Mouse (Mus musculus): ENCODE results near the gene Slit3.

Slit3 gene

DNA sequence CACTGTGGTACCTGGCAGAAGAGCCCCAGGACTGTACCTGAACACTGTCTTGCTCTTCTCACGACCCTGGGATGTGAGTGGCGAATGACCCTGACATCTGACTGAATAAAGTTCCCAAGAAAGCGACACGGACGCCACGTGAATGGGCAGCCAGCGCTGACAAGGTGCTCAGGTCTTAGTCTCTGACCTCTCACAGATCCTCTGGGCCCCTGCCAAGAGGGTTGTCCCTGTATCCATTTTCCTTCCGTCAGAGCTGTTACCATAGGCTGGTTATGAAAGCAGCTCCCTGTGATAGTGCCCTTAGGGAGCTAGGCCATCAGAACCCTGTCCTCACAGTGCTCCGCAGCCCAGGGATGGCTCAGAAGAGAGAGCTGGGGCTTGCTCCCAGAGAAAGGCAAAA, 149.4 kb downstream of the Slit3 start:
- in situ Hi-C loops (cut with MseI, MboI), result no loop called here

DNA sequence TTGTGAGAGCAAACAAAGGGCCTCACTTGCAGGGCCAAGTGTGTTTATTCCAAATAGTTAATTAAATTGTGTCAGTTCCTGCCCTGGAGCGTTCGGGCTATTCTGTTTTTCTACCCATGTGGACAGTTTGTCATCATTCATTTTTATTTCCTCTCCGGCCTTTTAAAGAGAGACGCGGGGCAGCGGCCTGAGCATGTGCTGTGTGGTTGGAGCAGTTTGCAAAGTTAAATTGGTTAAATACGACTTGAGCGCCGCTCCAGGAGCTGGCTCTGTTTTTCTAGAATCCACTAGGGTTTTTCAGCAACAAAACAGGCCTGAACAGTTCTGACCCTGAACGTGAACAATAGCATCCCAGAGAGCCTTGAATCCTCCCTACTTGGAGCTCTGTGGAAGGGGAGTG, 152.4 kb downstream of the Slit3 start:
- in situ Hi-C loops (cut with MseI, MboI), result no loop called here

DNA sequence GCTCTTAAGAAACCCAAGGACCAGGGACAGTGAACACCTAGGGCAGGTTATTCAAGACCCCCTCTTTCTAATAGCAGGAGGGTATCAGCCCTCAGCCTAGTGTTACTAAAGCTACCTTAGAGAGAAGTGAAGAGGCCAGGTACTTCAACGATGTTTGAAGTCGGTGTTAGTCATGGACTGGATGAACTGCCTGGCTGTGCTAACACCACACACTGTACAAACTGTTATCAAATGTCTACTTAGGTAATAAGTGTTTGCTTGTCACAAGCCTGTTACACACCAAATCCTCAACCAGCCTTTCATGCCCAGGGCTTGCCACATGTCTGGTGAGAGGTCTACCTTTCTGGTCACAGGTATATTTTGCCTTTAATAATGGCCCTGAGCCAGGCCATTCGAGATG, 153.0 kb downstream of the Slit3 start:
- in situ Hi-C loops (cut with MseI, MboI), result no loop called here

DNA sequence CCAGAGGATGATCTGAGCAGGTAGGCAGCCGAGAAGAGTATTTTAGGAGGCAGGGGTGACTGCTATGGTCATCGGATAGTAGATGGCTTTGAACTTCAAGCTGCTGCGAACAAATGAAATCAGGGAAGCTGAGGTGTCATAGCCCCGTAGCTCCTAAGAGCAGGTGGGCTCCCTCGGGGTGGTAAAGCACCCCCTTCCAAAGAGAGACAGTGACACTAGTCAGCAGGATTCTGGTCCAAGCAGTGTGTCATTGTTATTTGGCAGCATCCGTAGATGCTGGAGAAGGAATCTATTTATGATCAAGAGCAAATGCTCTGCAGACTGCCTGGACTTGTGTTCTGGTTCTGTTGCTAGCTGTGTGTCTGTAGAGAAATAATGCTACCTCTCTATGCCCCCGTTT, 154.3 kb downstream of the Slit3 start:
- in situ Hi-C loops (cut with MseI, MboI), result no loop called here

DNA sequence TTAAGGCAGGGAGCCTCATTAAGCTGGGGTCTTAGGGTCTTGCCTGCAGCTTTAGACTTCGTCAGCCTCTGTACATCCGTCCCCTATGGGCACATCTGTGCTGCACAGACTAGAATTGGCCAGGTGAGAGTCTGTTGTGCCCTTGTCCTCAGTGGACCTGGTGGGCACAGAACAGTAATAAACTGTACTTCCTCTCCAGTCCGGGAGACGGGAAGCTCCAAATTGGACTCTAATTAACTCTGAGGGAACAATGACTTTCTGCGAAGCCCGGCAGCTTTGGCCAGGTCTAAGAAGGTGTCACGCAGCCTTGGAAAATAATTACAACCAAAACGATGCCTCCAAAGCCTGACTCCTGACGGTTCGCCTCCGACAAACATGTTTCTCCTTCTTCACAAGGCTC, 155.0 kb downstream of the Slit3 start:
- in situ Hi-C loops (cut with MseI, MboI), result no loop called here

DNA sequence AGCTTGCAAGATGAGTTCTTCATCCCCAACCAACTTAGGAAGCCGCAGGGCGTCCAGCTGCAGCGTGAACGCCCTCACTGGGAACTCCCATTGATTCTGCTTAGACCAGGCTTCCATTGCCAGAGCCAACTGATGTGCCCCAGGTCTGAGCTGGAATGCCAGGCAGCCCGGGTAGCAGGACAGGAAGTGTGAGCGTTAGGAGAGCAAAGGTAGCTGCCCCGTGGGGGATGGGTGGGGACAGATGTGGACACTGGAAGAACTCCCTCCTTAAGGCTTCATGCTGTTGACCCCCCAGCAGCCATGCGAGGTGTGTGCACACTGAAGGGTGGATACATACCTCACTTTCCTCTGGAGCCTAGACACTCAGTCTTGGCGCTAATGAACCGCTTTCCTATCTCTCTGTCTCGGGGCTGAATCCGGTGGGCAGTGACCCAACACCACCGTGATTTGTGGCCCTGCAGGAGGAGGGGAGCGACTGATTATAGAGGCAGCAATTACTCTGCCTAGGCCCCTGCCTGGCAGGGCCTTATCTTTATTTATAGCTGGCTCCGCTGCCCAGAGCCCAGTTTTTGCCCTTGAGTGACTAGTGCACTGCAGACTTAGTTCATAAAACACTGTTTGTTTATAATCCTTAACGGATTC, 157.2 kb downstream of the Slit3 start:
- in situ Hi-C loops (cut with MseI, MboI), result no loop called here

DNA sequence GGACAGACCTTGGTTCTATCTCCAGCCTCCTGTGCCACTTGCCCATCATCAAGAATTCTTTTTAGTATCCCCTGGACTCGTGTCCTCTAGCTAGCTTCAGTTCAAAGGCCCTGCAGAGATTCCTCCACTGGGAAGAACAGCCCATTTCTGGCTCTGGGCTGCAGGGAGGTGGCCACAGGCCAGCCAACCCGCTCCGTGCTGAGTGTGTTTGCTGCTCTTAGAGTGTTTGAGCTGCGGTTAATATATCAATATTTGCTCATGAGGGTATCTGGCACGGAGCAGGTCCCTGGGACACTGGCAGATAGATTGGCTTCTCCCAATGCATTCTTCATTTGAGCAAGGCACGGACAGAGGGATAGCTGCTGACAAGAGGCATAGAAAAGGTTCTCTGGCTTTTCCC, 159.8 kb downstream of the Slit3 start:
- in situ Hi-C loops (cut with MseI, MboI), result no loop called here

DNA sequence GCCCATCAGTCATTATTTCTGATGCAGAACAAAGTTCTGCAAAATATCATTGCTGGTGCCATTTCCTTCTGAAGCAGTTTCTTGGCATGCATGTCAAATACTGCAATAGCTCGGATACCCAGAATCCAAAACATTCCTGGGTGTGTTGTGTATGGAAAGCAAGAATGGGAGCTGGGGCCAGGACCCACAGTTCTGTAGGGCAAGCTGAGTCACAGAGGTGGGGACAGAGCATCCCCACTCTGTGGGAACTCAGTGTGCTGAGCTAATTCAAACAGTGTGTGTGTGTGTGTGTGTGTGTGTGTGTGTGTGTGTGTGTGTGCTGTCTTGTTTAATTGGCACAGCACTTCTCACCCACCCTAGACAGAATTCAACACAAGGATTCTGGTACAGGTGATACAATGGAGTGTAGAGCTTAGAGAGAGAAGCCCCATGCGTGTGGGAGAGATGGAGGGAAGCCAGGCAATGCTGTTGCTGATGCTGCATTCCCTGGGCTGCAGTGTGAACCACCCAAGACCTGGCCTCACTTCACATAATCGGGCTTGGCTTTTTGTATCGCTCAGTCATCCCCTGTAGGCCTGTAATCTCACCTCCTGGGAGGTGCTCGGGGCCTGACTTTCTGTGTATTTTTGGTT, 161.1 kb downstream of the Slit3 start:
- in situ Hi-C loops (cut with MseI, MboI), result no loop called here

DNA sequence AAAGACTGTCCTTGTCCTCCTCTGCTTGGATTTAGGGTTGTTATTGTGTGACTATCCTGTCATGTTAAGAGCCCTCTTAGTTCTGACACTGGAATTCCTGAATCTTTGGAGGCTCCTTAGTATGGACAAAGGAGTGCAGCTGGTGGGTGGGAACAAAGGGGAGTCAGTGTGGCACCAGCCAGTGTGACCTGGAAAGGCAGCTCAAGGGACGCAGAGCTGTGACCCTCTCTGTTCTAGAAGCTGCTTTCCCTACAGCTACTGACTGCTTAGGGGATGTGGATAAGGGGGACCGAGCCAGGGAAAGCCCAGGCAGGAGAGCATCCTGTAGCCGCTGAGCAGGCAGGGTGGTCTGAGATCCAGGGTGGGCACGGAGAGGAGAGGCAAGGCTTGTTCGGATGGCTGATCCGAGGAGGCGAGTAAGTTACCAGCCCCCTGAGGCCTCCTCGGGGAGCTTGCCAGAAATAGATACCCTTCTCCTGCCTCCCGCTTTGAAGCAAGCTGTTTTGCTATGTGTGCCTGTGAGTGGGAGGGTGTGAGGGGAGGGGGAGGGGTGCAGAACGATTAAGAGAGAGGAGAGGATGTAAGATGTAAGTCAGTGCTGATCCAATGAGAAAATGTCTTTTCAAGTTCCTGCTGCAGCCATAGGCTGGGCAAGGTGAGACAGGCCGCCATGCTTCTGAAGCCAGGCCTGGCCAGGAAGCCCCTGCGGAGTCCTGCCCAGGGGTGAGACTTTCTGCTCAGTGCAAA, 162.0 kb downstream of the Slit3 start:
- in situ Hi-C loops (cut with MseI, MboI), result no loop called here

DNA sequence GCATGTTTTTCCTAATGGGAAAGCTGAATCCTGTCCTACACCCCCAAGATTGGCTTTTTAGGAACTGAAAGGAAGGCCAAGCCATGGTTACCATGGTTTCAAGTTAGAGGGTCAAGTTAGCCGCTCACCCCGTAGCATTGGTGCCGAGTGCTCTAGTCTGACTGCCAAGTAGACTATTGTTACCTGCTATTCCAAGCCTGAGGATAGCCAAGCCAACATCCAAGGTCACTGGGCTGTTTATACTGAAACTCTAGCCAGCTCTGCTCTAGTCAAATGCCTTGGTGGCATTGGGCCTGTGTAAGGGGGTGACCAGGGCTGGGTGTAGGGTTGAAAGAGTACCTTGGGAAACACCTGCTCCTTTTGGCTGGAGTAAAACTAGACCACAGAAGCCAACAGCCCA, 162.7 kb downstream of the Slit3 start:
- in situ Hi-C loops (cut with MseI, MboI), result no loop called here

DNA sequence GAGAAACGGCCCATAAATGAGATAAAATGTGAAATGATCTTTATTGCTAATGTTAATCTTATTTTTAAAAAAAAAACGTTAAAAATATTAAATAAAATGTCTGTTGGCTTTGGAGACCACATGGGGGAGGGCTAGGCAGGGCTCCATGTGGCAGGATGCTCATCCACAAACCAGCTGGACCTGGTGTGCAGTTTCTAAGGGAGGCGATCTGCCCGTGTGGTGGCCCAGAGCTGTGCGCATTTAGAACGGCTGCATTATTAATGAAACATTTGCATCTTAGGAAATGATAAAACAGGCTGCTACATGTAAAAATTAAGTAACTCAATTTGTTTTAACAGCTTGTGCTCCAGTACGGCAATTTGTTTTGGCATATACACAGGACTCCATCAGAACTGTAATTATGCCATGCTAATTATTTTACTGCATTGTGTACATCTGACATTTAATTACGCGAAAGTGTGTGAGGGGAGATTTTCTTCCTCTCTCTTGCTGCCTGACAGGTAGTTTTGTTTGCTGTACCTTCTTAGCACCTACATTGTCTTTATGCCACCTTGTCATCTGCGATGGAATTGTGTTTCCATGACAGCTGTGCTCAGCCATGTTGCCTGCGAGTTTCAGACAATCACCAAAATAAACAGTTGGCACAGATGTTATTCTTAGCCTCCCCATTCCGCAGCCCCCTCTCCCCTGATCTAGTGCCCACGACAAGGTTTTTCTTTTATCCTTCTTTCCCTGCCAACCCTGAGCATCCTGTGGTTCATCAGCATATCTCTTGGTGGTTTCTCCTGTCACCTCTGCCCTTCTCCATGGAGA, 165.8 kb downstream of the Slit3 start:
- in situ Hi-C loops (cut with MseI, MboI), result no loop called here

DNA sequence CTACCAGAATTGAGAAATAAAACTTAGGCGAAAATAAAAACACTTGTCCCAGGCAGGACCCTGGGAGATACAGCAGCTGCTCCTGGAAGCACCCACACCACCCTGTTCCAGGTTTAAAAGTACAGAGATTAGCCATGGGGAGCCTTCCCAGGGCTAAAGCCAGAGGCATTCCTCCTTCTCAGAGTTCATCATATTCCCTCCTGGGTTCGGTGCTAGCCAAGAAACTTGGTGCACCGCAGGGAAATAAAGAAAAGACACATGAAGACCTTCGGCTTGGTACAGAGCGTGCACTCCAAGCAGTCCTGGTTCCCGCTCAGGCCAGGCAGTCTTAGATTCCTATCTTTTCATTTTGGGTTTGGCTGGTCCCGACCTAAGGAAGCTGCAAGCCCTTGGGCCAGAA, 167.0 kb downstream of the Slit3 start:
- in situ Hi-C loops (cut with MseI, MboI), result no loop called here

DNA sequence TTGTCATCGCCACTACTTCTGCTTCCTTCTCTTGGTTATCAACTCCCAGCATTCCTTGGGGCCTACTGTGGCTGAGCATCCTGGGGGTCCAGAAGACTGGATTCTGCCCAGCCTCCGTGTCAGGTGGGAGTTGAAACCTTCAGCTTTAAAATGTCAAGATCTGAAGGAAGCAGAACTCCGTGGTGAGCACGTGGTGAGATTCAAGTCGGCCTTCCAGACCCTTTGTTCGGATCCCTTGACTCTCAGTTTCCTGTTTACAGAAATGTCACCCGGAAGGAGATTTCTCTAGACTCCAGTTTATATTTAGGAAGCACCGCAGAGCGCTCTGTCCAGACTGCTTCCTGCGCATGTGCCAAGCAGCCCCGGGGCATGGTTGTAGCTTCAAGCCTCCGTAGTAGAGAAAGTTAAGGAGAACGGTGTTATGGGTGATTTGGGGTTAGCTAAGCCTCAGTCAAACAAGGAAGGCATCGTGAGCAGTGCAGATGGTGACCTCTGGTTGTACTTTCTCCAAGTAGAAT, 167.8 kb downstream of the Slit3 start:
- in situ Hi-C loops (cut with MseI, MboI), result no loop called here

DNA sequence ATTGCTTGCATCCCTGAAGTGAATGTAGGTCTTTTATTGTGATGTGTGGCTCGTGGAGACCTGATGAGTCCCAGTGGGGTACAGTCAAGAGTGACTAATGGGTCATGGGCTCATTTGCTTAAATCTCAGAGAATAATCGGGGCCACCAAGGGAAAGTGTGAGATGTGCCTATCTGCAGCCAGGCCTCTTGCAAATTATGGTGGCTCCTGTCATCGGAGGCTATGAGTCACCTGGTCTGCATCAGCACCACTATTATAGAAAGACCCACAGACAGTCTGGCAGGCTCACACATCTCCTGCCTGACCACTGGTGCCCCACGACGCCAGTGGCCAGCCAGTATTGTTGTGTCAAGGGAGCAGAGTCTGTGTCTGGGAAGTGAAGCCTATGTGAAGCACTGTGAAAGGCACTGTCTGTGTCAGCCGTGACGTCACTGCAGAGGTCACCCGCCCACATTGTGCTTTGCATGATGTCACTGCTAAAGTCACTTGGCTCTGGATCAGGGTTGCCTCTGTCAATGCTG, 171.3 kb downstream of the Slit3 start:
- in situ Hi-C loops (cut with MseI, MboI), result no loop called here

DNA sequence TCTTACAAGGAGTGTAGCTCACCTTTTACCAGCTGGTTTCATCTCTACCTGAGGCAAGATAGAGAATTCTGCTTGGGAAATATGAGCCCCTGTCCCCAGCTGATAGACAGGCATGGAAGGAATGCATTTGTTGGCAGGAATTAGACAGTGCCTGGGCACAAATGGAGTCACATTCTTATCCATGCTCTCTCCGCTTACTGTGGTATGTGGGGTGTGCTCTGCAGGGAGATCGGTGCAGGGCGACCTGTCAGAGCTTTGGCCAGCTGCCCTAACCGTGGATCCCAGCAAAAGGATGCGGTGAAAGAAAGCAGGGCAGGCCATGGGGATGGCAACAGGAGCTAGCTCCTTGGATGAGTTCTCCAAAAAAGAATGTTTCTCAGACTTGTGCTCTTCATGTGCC, 172.2 kb downstream of the Slit3 start:
- in situ Hi-C loops (cut with MseI, MboI), result no loop called here

DNA sequence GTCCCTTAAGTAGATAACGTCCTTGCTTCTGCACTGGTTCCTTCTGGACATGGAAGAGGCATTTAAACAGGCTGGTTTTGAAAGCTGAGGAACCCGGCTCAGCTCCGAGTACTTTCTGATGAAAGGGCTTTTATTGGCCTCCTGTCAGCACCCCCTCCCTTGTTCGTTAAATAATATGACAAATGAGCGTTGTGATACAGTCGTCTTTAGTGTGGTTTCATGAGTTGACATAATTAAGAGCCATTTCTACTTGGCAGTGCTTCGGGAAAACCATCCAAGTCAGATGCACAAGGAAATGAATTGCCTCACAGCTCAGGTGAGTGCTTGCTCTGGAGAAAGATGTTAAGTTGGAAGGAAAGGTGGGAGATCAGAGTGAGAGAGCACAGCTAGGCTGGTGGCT, 173.6 kb downstream of the Slit3 start:
- in situ Hi-C loops (cut with MseI, MboI), result no loop called here

DNA sequence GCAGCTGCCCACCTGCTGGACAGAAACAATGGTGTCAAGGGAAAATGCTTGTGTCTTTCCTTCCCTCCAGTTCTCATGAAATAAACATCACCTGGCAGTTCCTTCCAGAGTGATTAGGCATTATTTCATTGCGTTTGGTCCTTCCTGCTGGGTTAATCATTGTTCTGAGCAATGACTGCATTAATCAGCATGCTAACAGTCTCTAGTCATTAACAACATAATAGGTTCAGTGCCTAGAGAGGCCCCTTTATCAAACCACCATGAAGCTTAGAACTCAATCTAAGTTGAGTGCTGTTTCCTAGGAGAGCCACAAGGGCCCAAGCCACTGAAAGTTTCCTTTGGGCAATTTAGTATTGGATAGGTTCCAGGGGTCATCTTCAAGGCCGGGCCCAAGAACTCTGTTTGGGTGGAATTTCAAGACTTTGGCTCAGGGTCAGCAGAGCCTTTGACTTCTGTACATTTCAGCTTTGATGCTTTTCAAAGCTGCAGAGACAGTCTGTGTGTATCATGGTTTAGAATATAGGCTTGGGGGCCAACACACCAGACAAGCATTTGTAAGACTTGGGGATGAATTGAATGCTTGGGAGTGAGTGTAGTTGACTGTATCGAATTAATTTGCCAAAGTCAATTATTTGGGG, 174.3 kb downstream of the Slit3 start:
- in situ Hi-C loops (cut with MseI, MboI), result no loop called here

DNA sequence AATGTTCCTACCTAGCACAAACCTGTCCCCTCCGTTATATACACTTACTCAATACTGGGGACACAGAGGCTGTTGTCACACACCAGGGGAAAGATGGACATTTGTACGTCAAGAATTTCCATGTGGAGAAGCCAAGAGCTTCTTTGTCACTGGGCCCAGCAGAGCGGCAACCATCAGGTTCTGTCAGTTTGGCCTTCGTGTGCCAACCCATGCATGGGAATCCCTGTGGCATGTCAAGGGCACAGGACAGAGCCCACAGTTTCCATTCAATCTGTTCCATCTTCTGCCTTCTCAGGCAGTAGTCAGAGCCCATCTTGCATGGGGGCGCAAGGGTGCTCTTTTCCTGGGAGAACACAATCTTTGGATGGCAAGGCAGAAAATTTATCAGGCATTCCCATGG, 175.8 kb downstream of the Slit3 start:
- in situ Hi-C loops (cut with MseI, MboI), result no loop called here

DNA sequence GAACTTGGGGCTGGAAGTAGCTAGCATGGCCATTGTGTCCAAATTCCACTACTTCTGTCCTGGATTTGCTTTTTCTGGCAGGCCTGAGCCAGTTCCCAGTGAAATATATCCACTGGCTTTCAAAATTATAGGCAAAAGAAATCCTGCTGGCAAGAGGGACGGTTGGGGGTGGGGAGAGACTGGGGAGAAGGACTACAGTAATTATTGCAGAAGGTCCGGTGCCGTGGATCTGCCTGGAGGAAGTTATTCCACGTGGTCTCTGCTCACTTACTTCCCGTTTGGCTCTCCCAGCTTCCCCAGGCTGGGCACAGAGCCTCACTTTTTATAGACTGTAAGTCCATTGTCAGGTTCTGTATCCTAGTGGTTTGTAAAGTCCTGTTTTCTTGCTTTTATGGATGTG, 176.3 kb downstream of the Slit3 start:
- in situ Hi-C loops (cut with MseI, MboI), result no loop called here

DNA sequence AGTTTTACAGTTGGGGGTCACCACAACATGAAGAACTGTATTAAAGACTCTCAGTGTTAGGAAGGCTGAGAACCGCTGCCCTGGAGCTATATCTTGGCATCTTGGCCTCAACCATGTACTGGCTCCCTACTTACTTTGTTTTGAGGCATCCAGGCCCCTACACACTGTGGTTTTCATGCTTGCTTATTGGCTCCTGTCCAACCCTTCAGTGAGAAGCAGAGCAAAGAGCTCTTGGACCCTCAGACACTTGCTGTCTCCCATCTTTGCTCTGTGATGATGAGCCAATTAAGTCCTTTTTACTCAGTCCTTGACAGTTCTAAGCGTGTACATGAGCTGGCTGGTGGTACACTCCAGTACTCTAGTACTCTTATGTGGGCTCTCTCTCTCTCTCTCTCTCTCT, 177.5 kb downstream of the Slit3 start:
- in situ Hi-C loops (cut with MseI, MboI), result no loop called here

DNA sequence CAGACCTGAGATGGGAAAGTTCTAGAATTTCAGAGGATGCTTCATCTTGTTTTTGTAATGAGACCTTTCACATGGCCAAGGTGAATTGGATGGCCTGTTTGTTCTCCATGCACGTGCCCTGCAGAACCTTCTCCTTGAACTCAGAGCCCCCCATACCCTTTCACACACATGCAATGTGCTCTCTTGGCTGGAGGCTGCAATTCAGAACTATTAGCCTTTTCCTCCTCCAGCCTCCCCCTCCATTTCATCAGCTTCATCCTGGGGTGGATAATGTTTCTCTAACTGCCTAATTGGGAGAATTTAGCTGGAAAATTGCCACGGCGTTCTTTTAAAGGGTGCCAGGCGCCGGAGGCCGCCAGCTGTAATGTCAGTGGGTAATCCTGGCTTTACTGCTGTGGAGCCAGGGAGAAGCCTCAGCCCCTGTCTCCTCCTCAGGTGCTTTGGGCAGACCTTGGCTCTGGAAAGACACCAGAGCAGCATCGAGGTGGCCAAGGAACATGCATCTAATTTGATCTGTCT, 178.9 kb downstream of the Slit3 start:
- in situ Hi-C loops (cut with MseI, MboI), result no loop called here
